Mouse (Mus musculus): ENCODE measurements around the gene Ufd1. TPM values are rescaled to one million over a fixed set of nuclear protein-coding genes. Genes with fewer than 3 reads are reported as not detected.

Ufd1 gene
- polyA plus RNA-seq (2017; shearing (Covaris generic)) = 113 TPM

DNA sequence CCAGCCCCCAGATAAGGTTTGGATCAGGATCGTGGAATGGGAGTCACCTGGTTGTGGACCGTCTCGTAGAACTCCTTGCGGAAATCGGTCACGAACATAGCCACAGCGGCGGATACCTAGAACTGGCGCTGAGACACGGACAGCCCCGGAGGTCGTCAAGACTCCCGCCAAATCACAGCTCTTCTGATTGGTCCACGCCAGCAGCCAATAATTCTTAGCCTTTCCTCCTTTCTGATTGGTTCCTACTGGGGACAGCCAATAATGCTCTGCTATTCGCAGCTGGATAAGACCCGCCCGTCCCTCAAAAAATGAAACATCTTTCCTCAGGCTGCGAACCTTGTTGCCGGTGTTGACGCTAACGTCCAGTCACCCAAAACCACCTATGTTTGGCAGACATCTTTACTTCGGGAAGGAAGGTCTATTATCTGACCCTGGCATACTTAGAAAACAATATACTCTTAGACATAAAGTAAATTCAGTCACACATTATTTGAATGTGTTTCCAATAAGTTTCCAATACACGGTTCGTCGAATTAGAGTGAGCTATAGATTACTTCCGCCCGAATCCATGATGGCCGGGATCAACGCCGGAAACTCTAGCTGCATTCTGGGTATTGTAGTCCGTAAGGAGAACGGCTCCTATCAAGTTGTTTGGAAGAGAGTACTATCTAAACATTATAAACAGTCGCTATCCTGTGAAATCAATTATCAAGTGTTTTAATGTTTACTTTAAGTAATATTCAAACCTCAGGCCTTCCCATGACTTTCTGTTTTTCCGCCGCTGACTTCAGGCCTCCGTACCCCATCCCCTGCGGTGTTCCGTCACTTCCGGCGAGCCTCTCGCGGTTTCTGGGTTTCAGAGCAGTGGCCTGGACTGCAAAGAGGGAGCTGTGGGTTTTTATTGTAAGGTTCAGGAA lies at the start of gene Ufd1, which contains the start of gene Cdc45:
Gene Ufd1, plus strand, starts transcription at position 312 of the 917 bp plus-strand sequence.
Gene Cdc45, minus strand, starts transcription at position 520 of the 917 bp plus-strand sequence.

GRCm38 (mm10) chr16:18776556-18777100 lies 35.0 kb upstream of the Ufd1 start, which contains the start of gene Cldn5:
Gene Cldn5, plus strand, starts transcription at chr16:18776847.

DNA sequence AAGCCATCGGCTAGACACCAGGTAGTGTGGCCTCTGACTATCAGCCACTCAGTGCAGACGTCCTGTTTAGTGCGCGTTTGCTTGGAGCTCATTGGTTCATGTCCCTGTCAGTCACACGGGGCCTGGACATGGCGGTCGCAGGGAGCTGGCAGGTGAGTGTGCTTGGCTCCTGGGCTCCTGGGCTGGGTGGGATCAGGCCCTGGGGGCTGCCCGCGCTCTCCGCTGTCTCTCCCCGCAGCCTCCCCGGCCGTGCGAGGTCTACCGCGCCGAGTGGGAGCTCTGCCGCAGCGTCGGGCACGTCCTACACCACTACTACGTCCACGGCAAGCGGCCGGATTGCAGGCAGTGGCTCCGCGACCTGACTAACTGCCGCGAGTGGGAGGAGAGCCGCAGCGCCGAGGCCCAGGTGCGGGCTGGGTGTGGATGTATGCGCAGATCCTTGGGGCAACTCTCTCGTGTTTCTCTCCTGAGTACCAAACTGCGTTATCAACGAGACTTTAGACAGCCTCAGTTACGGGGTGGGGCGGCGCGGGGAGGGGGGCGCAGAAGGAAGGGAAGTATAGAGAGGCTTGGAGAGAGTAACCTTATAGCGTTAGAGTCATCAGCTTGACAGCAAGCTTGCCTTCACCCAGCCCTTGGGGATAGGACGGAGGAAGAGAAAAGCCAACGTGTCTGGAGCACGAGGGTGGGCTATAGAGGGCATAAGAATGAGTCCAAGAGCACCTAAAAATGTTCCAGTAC lies 25.1 kb downstream of the Ufd1 start, which contains the start of the genes 2510002D24Rik and Gm28539:
Gene 2510002D24Rik, plus strand, starts transcription at position 111 of the 741 bp plus-strand sequence.
Gene Gm28539, plus strand, starts transcription at position 117 of the 741 bp plus-strand sequence.

DNA sequence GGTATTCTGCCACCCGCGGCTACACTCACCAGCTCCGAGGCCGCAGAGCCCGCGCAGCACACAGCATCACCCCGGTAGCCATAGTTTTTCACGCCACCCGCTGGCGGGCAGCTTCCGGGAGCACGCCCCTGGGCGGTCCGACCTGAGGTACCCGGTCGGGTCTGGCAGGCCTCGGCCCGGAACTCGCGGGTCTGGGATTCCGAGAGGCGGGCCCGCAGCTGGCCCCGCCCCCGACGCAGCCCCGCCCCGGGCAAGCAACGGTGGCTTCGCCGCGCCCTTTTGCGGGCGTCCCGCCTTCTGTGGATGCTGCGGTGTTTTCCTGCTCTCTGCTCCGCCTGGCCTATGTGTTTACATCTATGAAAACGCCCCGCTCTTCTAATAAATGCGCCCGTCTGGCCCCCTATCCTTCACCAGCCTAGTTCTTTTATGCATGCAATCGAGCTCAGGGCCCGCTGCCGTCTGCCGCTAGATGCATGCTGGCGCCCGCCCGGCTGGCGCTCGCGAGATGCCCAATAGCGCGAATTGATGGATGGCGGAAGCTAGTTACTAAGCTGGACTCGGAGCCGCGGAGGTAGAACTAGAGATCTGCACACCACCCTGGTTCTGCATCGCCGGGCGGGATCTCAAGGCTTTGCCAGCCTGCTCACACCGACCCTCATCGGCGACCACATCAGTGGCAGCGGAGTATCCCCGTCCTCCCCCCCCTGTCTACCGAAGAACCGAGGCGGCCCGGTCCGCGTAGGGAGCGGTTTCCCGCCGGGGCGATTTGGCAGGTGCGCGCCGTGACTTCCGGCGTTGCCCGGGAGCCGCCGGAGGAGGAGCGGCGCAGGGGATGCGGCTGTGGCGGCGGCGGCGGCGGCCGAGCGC lies 65.1 kb downstream of the Ufd1 start, which contains the start of the genes Mrpl40 and Hira:
Gene Mrpl40, minus strand, starts transcription at position 421 of the 867 bp plus-strand sequence.
Gene Hira, plus strand, starts transcription at position 596 of the 867 bp plus-strand sequence.

Other genes starting within 250 kb of the Ufd1 start
- not detected for gene Tbx1, start 221.1 kb upstream of the Ufd1 start, polyA plus RNA-seq (2017; shearing (Covaris generic))
- not detected for gene Gp1bb, start 189.4 kb upstream of the Ufd1 start, polyA plus RNA-seq (2017; shearing (Covaris generic))
- gene Gm49601, start 185.4 kb upstream of the Ufd1 start, polyA plus RNA-seq (2017; shearing (Covaris generic)) = not detected
- gene Sept5, start 181.8 kb upstream of the Ufd1 start, polyA plus RNA-seq (2017; shearing (Covaris generic)) = 0.45 TPM
- not detected for gene Cldn5, start 34.9 kb upstream of the Ufd1 start, polyA plus RNA-seq (2017; shearing (Covaris generic))
- gene Cdc45, start 208 bp downstream of the Ufd1 start, polyA plus RNA-seq (2017; shearing (Covaris generic)) = 4.5 TPM
- gene 2510002D24Rik, start 24.8 kb downstream of the Ufd1 start, polyA plus RNA-seq (2017; shearing (Covaris generic)) = 67.3 TPM
- not detected for gene Gm28539, start 24.8 kb downstream of the Ufd1 start, polyA plus RNA-seq (2017; shearing (Covaris generic))
- gene Mrpl40, start 65.1 kb downstream of the Ufd1 start, polyA plus RNA-seq (2017; shearing (Covaris generic)) = 44.6 TPM
- gene Hira, start 65.3 kb downstream of the Ufd1 start, polyA plus RNA-seq (2017; shearing (Covaris generic)) = 18.1 TPM